Mouse (Mus musculus): ENCODE measurements around the gene Gigyf1. TPM values are rescaled to one million over a fixed set of nuclear protein-coding genes. Genes with fewer than 3 reads are reported as not detected.

Gene Gigyf1
- total RNA-seq, 1 experiment from 2014 or later = 16.3 TPM

DNA sequence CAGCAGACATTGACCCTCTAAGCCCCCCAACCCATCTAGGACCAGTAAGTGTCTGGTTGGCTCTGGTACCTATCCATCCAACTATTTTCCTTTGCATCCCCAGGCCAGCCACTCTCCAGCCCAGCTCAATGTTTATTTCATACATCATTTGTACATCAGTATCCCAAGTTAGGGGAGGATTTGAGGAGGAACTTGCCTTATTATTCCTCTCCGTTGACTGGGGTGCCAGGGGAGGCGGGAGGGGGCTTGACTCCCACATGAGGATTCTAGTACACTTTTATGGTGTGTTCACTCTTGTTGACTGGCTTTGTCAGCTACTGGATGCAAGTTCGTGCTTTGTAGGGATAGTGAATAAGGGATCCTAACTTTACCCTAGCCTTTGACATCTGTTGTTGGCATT lies 6.6 kb upstream of the Gigyf1 start:
- no peak for ATAC-seq (replicated peaks in 1 of 2; ENCODE audit: insufficient read depth in 1 of 2, low FRiP score in 2 of 2, low TSS enrichment in 1 of 2, low read depth in 1 of 2, poor library complexity in 2 of 2, severe bottlenecking in 2 of 2)

DNA sequence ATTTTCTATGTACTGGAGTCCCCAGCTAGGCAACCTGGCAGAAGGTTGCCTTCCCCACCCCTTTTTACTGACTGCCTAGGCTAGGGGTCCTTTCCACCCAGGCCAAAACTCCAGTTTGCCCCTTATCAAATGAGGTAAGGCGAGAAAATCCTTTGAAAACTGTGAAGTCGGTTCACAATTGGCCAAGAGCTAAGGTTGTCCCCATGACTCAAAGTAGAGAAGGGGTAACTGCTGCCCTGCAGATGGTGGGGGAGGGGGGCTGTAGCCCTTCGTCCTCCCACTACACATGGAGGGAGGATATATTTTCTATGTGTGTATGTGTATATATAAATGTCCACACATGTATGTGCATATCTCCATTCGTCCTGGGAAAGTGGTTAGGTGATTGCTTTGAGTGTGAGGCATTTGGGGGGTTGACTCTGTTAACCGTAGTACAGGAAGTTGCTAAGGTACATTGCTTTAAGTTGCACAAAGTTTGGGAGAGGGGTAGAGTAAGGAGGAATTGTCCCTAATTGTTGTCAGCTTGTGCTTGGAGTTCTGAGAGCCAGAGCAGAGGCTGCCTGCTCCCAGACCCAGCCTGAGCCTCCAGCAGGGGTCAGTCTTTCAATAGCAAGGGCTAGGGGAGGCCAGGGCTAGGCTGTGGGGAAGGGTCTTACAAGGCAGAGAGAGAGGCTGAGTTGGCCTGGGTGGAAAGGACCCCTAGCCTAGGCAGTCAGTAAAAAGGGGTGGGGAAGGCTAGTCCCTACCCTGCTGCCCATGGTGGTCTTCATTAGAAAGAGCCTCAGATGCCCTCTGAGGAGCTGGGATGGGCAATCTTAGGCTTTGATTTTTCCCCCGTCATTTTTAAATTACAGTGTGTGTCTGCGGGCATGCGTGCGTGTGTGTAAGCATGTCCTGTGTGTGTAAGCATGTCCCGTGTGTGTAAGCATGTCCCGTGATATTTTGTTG lies 5.2 kb upstream of the Gigyf1 start:
- no peak for ATAC-seq (replicated peaks in 1 of 2; ENCODE audit: insufficient read depth in 1 of 2, low FRiP score in 2 of 2, low TSS enrichment in 1 of 2, low read depth in 1 of 2, poor library complexity in 2 of 2, severe bottlenecking in 2 of 2)

DNA sequence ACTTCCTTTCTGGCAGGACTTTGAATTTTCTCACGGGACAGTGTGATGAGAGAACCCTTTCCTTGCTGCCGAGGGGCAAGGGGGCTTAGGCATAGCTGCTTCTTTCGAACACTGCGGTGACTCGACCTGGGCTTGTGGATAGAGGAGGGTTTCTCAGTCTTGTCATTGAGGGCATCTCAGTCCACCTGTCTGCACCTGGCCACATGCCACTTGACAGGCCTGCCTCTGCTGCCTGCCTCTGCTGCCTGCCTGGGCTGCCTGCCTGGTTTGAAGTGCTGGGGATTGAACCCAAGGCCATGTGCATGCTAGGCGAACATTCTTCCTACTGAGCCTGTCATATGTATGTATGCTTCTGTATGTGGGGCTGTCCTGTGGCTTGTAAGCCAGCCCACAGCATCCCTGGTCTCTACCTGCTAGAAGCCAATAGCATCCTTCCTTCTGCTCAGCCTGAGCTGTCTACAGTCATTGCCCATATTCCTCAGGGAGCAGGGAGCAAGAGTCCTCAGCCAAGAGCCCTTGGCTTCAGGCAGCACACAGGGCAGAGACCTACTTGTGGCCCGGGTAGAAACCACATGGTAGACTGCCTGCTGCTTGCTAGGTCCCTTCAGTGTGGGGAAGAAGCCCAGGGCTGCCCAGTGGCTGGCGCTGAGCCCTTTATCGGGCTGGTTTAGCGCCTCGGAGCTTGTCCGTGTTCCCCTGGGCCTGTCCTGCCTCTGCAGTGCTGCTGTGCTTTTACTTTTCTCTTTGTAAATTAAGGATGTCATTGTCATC lies 4.2 kb upstream of the Gigyf1 start:
- no peak for ATAC-seq (replicated peaks in 1 of 2; ENCODE audit: insufficient read depth in 1 of 2, low FRiP score in 2 of 2, low TSS enrichment in 1 of 2, low read depth in 1 of 2, poor library complexity in 2 of 2, severe bottlenecking in 2 of 2)

DNA sequence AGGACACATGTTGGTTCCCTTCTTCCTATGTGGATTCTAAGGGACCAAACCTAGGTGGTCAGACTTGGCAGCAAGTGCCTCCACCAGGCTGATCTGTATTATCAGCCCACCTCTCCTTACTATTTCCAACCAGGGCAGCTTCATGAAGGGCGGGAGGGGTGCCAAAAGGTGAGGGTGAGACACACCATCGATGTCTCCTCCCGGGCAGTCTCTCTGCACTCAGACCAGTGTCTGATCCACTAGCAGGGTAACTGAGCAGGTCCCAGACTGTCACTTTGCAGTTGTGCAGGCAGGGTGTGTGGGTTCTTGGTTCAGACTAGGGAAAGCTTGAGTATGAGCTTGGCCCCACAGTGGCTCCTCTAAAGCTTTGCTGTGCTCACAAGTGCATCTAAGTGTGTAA lies 3.5 kb upstream of the Gigyf1 start:
- ATAC-seq (replicated peaks in 1 of 2; ENCODE audit: insufficient read depth in 1 of 2, low FRiP score in 2 of 2, low TSS enrichment in 1 of 2, low read depth in 1 of 2, poor library complexity in 2 of 2, severe bottlenecking in 2 of 2) = no peak

DNA sequence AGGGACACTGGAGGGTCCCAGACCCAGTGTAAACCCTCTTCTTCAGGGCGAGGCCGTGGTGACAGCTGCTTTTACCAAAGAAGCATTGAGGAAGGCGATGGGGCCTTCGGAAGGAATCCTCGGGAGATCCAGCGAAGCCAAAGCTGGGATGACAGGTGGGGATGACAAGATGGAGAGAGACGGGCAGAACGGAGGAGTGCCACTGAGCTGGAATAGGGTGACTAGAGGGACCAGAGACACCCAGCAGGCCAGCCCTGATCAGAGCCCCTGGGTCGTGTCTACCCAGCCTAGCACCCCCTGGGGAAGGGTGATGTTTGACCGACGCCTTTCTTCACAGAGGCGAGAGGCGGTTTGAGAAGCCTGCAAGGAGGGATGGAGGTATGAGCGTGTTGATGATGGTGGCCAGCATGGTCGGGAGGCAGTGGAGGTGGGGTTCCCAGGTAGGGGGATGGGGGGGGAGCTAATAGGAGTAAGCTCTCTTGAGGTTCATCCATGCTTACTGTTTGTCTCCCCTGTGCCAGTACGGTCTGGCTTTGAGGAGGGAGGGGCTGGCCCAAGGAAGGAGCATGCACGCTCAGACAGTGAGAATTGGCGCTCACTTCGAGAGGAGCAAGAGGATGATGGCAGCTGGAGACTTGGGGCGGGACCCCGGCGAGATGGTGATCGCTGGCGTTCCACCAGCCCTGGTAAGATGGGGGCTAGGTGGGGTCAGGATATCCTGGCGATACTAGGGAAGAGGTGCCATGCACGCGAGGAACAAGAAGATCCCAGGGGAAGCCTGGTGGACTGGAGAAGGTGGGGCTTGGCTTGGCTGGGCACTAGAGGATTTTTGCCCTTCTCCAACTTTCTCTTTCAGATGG lies 1.6 kb downstream of the Gigyf1 start:
- no peak for ATAC-seq (replicated peaks in 1 of 2; ENCODE audit: insufficient read depth in 1 of 2, low FRiP score in 2 of 2, low TSS enrichment in 1 of 2, low read depth in 1 of 2, poor library complexity in 2 of 2, severe bottlenecking in 2 of 2)

DNA sequence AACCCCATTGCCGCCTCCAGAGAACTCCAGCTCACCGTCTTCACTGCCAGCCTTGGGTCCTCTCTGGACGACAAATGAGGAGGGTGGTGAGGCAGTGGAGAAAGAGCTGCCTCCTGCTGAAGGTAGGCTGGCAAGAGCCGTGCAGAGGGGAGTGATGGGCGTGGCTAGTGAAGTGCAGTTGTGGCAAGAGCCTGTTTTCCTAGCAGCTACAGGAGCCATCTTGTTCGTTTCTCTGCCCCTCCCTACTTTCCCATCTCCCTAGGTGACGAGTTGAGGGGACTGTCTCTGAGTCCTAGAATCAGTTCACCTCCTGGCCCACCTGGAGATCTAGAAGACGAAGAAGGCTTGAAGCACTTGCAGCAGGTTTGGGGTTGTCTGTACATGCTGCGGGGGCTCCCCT lies 3.5 kb downstream of the Gigyf1 start:
- no peak for ATAC-seq (replicated peaks in 1 of 2; ENCODE audit: insufficient read depth in 1 of 2, low FRiP score in 2 of 2, low TSS enrichment in 1 of 2, low read depth in 1 of 2, poor library complexity in 2 of 2, severe bottlenecking in 2 of 2)

DNA sequence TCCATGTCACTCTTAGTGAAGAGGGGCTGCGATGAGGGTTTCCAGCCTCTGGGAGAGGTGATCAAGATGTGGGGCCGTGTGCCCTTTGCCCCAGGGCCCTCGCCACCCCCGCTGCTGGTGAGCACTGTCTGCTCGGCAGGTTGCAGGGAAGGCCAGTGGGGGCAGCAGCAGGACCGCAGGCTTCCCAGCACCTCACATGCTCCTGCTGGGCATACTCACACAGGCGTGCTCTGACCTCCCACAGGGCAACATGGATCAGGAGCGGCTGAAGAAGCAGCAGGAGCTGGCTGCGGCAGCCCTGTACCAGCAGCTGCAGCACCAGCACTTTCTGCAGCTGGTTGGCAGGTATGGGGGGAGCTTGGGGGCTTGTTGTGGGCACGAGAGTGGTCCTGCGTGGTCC lies 4.4 kb downstream of the Gigyf1 start:
- ATAC-seq (replicated peaks in 1 of 2; ENCODE audit: insufficient read depth in 1 of 2, low FRiP score in 2 of 2, low TSS enrichment in 1 of 2, low read depth in 1 of 2, poor library complexity in 2 of 2, severe bottlenecking in 2 of 2) = no peak

GRCm38 (mm10) chr5:137523396-137524250 lies 5.3 kb downstream of the Gigyf1 start:
- ATAC-seq (replicated peaks in 1 of 2; ENCODE audit: insufficient read depth in 1 of 2, low FRiP score in 2 of 2, low TSS enrichment in 1 of 2, low read depth in 1 of 2, poor library complexity in 2 of 2, severe bottlenecking in 2 of 2) = no peak

- ATAC-seq (replicated peaks in 1 of 2; ENCODE audit: insufficient read depth in 1 of 2, low FRiP score in 2 of 2, low TSS enrichment in 1 of 2, low read depth in 1 of 2, poor library complexity in 2 of 2, severe bottlenecking in 2 of 2) = no peak
These were observed 5.8 kb downstream of the Gigyf1 start for GRCm38 (mm10) chr5:137524251-137524515.

- ATAC-seq (replicated peaks in 1 of 2; ENCODE audit: insufficient read depth in 1 of 2, low FRiP score in 2 of 2, low TSS enrichment in 1 of 2, low read depth in 1 of 2, poor library complexity in 2 of 2, severe bottlenecking in 2 of 2) = no peak
These were observed 6.3 kb downstream of the Gigyf1 start for GRCm38 (mm10) chr5:137524671-137525070.

GRCm38 (mm10) chr5:137525511-137525910 lies 7.2 kb downstream of the Gigyf1 start:
- ATAC-seq (replicated peaks in 1 of 2; ENCODE audit: insufficient read depth in 1 of 2, low FRiP score in 2 of 2, low TSS enrichment in 1 of 2, low read depth in 1 of 2, poor library complexity in 2 of 2, severe bottlenecking in 2 of 2) = no peak

DNA sequence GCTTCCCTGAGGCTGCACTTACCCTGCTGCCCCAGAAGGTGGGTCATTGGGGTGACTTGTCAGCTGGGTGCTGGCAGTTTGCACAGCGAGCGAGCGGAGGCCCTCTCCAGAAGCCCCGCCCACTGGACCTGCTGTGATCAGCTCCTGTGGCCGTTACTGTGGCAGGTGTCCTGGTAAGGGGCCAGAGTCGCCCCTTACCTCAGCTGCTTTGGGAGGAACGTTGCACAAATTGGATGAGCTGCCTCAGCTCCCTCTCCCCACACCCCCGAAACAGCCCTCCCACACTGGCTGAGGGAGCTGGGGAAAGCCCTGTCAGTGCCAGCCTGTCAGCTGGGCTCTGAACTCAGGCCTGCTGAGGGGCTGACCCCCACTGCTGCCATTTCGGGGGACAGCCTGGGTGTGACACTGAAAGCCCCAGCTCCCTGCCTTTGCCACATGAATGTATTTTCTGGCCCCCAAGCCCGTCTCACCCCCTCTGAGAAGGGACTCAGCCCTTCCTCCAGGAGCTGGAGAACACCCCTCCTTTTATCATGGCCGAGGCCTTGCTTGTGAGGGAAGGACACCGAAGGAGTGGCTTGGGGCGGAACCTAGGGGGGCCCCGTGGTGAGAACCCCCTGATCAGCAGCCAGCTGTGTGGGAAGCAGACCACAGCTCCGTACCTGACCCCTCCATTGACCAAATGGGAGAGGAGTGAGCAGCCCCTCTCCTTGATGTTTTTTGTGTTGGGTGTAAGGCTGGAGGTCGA lies 8.0 kb downstream of the Gigyf1 start:
- peak; percentile 16 to 38; a peak in 1 of 4 replicates for ATAC-seq (replicated peaks in 1 of 2; ENCODE audit: insufficient read depth in 1 of 2, low FRiP score in 2 of 2, low TSS enrichment in 1 of 2, low read depth in 1 of 2, poor library complexity in 2 of 2, severe bottlenecking in 2 of 2)

GRCm38 (mm10) chr5:137527413-137527812 lies 9.1 kb downstream of the Gigyf1 start:
- no peak for ATAC-seq (replicated peaks in 1 of 2; ENCODE audit: insufficient read depth in 1 of 2, low FRiP score in 2 of 2, low TSS enrichment in 1 of 2, low read depth in 1 of 2, poor library complexity in 2 of 2, severe bottlenecking in 2 of 2)

GRCm38 (mm10) chr5:137528247-137528968 lies 10.1 kb downstream of the Gigyf1 start:
- no peak for ATAC-seq (replicated peaks in 1 of 2; ENCODE audit: insufficient read depth in 1 of 2, low FRiP score in 2 of 2, low TSS enrichment in 1 of 2, low read depth in 1 of 2, poor library complexity in 2 of 2, severe bottlenecking in 2 of 2)

GRCm38 (mm10) chr5:137529221-137529995 lies 11.1 kb downstream of the Gigyf1 start:
- no peak for ATAC-seq (replicated peaks in 1 of 2; ENCODE audit: insufficient read depth in 1 of 2, low FRiP score in 2 of 2, low TSS enrichment in 1 of 2, low read depth in 1 of 2, poor library complexity in 2 of 2, severe bottlenecking in 2 of 2)
